Mouse (Mus musculus) lung, postnatal 0 days (tissue): ENCODE measurements around the gene Rras2.

Experiments
- CTCF ChIP-seq: IDR thresholded peaks from 2 replicates; pipeline ENCODE4 v1.5.1; 2016; ENCODE audit warnings: antibody characterized with exemption, mild to moderate bottlenecking
- EP300 ChIP-seq: IDR thresholded peaks from 2 replicates; pipeline ENCODE4 v1.6.1; 2016; ENCODE audit warnings: antibody characterized with exemption, mild to moderate bottlenecking, control low read depth

DNA sequence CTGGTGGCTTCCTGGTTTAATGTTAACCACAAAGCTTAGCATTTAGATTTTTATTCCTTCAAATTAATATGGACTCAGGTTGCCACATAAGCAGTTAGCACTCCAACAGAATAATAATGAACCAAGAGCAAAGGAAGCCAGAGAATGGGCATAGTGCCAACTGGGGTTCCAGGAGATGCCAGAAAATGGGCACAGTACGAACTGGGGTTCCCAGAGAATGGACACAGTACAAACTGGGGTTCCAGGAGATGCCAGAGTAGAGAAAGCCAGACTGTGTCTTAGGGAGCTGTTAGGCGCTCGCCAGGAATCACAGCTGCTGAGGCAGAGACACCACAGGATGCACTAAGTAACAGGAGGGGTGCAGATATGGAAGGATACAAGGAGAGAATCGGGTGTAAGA, 80.3 kb downstream of the Rras2 start:
- TF ChIP-seq CTCF (no peak), EP300 (no peak)
